Mouse (Mus musculus) heart, postnatal 4 days (tissue): ENCODE results near the gene Ift46. TPM values are rescaled to one million over a fixed set of nuclear protein-coding genes. Genes with fewer than 3 reads are reported as not detected.

Experiments
- DNase-seq: peaks from one replicate; pipeline ENCODE4 v3.0.0; 2021
- total RNA-seq, 2 experiments: library from RNA; stranded (reverse); gene quantifications; 2 replicates each; pipeline ENCODE4 v1.2.3; 2021

The Ift46 gene
- total RNA-seq, 2 experiments from 2014 or later = 58.4 to 58.7 TPM

- DNase-seq = no peak
These were observed 42.6 kb downstream of the Ift46 start for GRCm38 (mm10) chr9:44810316-44810715.

- DNase-seq = no peak
These were observed 46.5 kb downstream of the Ift46 start for GRCm38 (mm10) chr9:44814179-44814578.

DNA sequence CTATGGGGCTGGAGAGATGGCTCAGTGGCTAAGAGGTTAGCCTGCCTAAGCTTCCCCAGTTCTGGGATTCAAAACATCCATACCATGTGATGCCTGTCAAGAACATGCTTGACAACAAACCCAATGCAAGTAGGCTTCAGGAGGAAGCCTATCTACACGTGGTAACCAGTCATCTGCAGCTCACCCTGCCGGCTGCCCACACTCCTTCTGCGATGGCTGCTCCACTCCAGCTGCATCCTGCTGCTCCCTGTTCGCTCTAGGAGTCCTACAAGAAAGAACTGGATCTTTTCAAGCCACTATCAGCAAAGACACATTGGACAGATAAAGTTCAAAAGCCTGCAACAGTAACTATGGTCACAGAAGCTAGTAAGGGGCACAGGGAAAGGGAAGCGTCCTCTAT is 49.8 kb downstream of the Ift46 start:
- no peak for DNase-seq

DNA sequence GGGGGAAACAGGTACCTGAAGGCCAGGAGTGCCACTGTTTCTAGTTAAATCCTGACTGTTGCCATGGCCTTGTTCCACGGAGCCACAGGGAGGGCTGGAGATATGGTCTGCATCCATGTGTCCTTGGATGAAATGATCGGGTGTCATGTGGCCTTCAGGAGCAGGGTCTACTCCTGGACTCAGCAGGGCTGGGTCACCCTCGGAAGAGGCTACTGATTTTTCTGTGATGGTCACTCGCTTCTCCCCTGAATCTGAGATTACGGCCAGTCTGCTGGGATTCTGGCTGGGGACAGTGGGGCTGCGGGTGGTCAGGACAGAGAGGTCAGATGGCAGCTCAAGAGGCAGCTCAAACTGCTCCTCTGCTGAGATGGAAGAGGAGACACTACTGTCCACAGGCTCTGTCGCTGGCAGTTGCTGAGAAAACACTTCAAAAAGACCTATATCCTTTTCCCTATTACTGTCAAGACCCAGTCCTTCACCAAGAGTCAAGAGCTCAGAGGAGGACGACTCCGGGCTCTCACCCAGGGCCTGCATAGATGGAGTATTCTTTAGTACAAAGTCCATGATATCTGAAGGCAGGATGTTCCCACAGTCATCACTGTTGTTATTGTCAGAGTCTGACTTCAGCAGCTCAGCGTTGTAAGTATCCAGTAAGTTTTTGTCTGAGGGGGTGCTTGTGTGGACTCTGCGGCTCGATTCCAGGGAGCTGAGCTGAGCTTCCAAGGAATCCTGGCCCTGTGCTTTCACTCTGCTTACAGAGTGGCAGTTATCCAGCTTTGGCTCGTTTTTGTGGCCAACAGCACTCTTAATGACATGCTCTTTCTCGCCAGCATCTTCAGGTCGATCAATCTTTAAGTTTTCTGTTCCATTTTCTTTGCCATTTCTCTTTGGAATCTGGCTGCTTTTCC is 52.5 kb downstream of the Ift46 start:
- DNase-seq = peak; percentile 39

DNA sequence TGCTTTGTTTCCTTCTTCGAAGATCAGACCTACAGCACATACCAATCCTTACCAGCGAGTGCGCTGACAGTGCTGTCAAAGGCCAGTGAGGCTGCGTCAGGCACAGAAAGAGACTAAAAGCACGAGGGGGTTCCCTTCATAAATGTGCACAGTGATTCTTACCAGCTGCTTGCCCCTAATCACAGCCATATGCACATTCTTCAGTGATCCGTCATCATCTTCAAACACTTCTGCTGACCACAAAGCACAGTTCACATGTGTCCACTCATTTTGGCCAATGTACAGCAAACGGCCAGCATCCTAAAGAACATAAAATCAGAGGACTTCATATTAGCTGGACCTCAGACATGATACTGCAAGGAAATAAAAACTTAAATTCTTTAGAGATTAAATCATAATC is 59.0 kb downstream of the Ift46 start:
- DNase-seq = no peak

- DNase-seq = no peak
These were observed 61.2 kb downstream of the Ift46 start for GRCm38 (mm10) chr9:44828944-44829343.

- DNase-seq = no peak
These were observed 62.8 kb downstream of the Ift46 start for GRCm38 (mm10) chr9:44830506-44830905.

- peak; percentile 58 for DNase-seq
These were observed 64.6 kb downstream of the Ift46 start for GRCm38 (mm10) chr9:44832356-44832755.

DNA sequence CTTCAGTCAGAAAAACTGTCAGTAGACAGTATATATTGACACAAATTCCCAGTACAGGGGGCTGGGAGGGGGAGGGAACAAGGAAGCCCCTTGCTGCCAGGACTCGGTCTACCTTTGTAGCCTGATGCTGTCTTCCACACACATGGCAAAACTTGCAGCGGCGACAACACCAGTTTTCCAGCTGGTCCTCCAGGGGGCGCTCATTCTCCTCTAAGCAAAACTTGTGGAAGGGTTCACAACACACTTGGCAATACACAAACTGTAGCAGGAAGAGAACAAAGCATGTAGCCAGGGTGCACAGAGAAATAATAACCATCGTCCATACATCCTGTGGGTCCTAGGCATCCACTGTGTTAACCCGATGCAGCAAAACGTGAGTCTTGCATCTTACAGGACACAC is 68.7 kb downstream of the Ift46 start:
- peak; percentile 87 for DNase-seq

- DNase-seq = peak; percentile 37
These were observed 73.5 kb downstream of the Ift46 start for GRCm38 (mm10) chr9:44841241-44841640.

Other genes starting within 250 kb of the Ift46 start
- under 1 TPM; 0.14 to 0.29 TPM for gene Cxcr5, start 206.0 kb upstream of the Ift46 start, total RNA-seq
- gene Ddx6, start 163.0 kb upstream of the Ift46 start, total RNA-seq = 100 to 1,000 TPM in 1 of 2 experiments, 10 to 100 TPM in 1; 99.8 to 101 TPM
- gene Treh, start 94.7 kb upstream of the Ift46 start, total RNA-seq = not detected
- 100 to 1,000 TPM; 109 TPM for gene Phldb1, start 32.7 kb upstream of the Ift46 start, total RNA-seq
- 100 to 1,000 TPM; 104 to 119 TPM for gene Arcn1, start 63 bp upstream of the Ift46 start, total RNA-seq
- 1 to 10 TPM; 3.5 to 6.0 TPM for gene Tmem25, start 31.4 kb downstream of the Ift46 start, total RNA-seq
- 1 to 10 TPM in 1 of 2 experiments, under 1 TPM in 1; 0.61 to 1.0 TPM for gene Ttc36, start 35.2 kb downstream of the Ift46 start, total RNA-seq
- 10 to 100 TPM; 22.9 to 23.5 TPM for gene Kmt2a, start 113.4 kb downstream of the Ift46 start, total RNA-seq
- 1,000 to 10,000 TPM; 1,050 to 1,223 TPM for gene Atp5l, start 152.8 kb downstream of the Ift46 start, total RNA-seq
- gene Ube4a, start 197.7 kb downstream of the Ift46 start, total RNA-seq = 10 to 100 TPM; 33.9 to 41.6 TPM
- under 1 TPM; 0.43 to 0.48 TPM for gene Cd3g, start 212.5 kb downstream of the Ift46 start, total RNA-seq
- under 1 TPM in 1 of 2 experiments, not detected in 1; 0.36 TPM for gene Cd3d, start 213.9 kb downstream of the Ift46 start, total RNA-seq
- gene Cd3e, start 241.7 kb downstream of the Ift46 start, total RNA-seq = under 1 TPM; 0.81 to 0.88 TPM